Mouse (Mus musculus): ENCODE data around the gene Ano5.

GRCm38 (mm10) chr7:51622196-51622595 is 111.4 kb downstream of the Ano5 start:
- TF ChIP-seq CTCF (IDR thresholded peaks at IDR 0.05; ENCODE audit: control insufficient read depth, insufficient read depth, insufficient read length) (no peak), MAX (IDR thresholded peaks at IDR 0.05) (no peak), USF1 (IDR thresholded peaks at IDR 0.05; ENCODE audit: low read depth) (no peak), FOSL1 (IDR thresholded peaks at IDR 0.05; ENCODE audit: insufficient read depth, low read length, poor library complexity, severe bottlenecking) (no peak), CEBPB (IDR thresholded peaks at IDR 0.05; ENCODE audit: low read depth) (no peak), MYOD1 (IDR thresholded peaks at IDR 0.05; ENCODE audit: control insufficient read depth, insufficient read length, low read depth) (no peak)
